Mouse (Mus musculus) urinary bladder, postnatal 4 days (tissue): ENCODE results near the gene Zfand3.

ENCODE experiments used
- DNase-seq, 2 experiments: peaks; one replicate each; pipeline ENCODE4 v3.0.0; 2021 to 2022; ENCODE audit warnings: low spot score in 2 of 2

Gene Zfand3

GRCm38 (mm10) chr17:30103005-30103404 lies 98.5 kb downstream of the Zfand3 start:
- no peak for DNase-seq

- DNase-seq, result no peak
Observed at GRCm38 (mm10) chr17:30103641-30104165, 99.2 kb downstream of the Zfand3 start.

DNA sequence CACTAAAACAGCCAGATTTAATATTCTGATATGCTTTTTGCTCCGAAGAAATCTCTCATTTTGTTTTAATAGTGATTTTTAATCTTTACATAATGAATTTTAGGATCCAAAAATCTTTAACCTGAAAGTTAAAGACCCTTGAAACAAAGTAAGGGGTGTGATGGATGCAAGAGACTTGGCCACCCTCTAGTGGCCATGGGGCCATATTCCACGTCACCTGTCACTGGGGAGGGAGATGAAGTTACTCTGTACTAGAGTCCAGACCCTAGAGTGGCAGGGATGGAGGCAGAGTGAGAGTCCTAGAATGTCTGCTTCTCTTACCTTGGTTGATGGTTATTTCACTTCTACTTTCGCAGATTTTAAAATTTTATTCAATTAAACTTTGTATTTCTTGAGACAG lies 100.8 kb downstream of the Zfand3 start:
- no peak for DNase-seq

DNA sequence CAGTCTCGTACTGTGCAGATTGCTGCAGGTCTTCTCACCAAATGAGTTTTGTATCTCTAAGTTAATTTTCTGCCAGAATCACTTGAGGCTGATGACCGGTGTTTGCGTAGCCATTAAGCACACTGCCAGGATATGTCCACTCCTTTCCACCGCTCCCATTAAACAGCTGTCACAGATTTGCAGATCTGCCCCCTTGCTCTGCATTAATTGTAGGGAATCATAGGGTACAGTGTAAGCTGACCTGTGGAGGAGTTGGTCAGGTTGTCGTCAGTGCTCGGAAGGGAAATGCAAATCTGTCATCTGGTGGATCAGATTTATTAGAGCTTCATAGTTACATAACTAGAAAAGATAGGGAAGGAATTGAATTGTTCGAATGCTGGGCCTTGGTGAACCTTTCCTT lies 106.1 kb downstream of the Zfand3 start:
- no peak for DNase-seq

DNA sequence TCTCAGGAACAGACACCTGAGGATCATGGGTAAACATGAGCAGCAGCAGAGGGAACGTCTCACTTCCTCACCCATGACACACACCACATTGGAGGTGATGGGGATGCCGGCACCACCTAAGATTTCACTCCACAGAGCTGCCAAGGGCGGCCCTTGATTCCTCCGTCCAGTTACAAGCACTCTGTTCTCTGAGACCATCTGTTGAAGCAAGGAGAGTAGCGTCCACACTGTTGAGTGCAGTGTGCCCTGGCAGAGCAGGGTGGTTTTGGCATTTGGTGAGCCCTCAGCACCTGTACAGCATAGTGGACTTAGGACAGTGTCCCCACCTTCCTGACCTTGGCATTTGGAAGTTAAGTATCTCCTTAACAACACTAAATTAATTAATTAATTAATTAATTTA lies 107.0 kb downstream of the Zfand3 start:
- no peak for DNase-seq

- no peak for DNase-seq
Observed at GRCm38 (mm10) chr17:30112080-30112479, 107.5 kb downstream of the Zfand3 start.

DNA sequence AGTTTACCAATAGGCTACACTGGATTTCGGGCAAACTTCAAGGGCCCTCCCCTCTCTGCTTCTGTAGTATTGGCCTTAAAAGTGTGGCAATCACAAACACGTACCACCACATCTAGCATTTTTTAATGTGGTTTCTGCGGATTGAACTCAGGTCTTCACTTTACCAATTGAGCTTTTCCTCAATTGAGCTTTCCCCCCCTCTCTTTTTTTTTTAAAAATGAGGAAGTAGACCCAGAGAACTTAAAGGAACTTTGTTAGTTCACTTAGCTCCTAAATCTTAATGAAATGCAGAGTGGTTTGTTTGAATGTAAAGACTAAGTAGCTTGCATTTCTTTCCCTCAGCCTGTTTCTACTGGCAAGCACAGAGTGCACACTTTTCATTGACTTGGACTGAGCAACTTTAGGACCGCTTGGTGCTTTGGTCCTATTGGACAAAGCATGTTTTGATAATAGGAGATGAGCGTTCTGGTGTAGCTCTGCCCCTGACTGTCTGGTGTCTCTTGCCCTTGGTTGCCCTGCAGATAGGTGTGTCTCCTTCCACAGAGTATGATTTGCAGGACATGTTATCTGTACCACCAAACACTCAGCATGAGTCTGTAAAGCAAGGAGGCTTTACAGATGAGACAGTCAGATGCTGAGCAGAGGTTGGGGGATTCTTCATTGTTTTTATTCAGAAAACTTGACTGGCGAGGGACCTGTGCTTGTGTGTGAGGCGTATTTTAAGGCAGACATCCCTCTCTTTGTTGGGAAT lies 108.2 kb downstream of the Zfand3 start:
- no peak for DNase-seq

GRCm38 (mm10) chr17:30114761-30115160 lies 110.2 kb downstream of the Zfand3 start:
- DNase-seq, result no peak

- DNase-seq, result no peak
Observed at GRCm38 (mm10) chr17:30116226-30116625, 111.7 kb downstream of the Zfand3 start.

- DNase-seq, result no peak
Observed at GRCm38 (mm10) chr17:30118036-30118435, 113.5 kb downstream of the Zfand3 start.

DNA sequence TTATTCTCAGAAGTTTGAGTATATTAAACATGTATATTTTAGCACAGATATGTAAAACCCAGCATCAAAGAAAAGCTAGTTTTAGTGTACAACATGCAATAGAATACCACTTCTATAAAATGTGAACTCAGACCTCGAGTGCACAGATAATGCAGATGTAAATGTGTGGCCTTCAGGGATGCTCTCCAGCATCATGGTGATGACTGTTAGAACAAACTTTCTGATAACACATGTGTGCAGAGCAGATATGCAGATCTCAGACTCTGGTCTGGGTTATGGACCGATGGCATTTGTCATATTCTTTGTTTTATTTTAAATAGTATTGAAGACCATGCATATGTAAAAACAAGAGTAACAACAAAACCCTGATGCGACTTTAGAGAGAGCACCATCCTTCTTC lies 117.7 kb downstream of the Zfand3 start:
- no peak for DNase-seq

GRCm38 (mm10) chr17:30128456-30128855 lies 123.9 kb downstream of the Zfand3 start:
- DNase-seq, result no peak

DNA sequence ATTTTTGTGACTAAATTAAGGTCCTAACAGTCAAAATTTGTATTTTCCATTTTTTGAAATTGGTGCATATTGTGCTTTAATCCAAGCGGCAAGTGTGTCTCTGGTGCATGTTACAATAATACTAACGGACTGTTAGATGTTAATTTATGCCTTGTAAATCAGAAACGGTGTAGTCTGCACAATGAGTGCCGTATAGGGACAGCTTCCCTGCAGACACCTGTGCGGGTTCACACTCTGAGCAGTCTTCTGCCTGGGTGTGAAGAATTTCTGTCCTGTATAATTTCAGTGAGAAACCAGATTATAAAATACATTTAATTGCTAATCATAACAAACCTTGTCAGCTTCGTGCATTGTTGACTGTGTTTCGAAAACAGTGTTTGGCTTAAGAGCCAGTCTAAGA lies 124.7 kb downstream of the Zfand3 start:
- no peak for DNase-seq

DNA sequence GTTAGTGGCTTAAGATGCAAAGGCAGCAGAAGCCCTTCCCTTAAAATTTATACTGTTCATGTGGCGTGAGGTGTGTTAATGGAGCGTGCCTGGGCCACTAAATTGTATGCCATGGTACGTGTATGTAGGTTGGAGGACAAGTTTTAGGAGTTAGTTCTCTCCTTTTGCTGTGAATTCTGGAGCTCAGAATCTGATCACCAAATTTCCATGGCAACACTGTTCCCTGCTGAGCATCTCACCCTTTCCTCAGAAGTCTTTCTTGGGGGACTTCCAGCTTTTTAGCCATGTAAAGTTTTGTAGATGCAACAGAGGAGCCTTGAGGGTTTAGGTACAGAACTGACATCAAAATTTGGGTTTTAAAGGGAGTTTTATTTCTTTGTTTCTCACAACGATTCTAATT lies 125.8 kb downstream of the Zfand3 start:
- no peak for DNase-seq

DNA sequence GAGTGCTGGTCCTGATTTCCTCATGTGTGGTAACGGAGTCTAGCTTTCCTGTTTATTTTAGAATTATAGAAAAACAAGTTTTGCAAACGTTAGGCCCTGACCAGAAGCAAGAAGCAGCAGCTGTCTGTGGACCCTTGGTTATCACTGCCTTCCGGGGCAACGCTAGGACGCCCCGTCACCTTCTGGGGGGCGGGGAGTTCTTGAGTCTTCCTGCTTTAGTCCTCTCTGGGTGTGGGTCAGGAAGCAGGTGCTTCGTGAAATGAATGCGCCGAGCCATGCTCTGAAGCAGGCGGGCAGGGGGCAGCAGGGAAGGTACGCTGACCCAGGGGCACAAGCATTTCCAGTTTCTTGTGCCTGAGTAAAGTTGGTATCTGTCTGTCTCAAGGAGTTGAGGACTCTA lies 129.1 kb downstream of the Zfand3 start:
- no peak for DNase-seq

GRCm38 (mm10) chr17:30134955-30135735 lies 130.6 kb downstream of the Zfand3 start:
- DNase-seq, result no peak

DNA sequence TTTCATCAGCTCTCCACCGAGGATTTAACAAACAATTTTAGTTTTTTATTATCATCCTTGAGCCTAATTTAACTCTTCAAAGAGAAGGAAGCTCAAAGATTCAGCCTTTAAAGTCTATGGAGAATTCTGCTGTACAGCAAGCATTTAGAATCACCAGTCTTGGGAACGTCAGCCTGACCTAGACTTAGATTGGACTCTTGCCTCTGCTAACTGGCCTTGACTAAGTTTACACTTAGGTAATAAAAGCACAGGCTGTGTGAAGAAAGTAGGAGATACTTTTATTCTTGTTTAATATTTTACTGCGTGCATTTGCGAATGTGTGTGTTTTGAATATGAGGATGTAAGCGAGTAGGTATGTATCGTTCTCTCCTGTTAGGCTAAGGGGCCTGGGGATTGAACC lies 131.4 kb downstream of the Zfand3 start:
- no peak for DNase-seq

- DNase-seq, result no peak
Observed at GRCm38 (mm10) chr17:30136684-30137083, 132.2 kb downstream of the Zfand3 start.

GRCm38 (mm10) chr17:30137115-30137514 lies 132.6 kb downstream of the Zfand3 start:
- no peak for DNase-seq

GRCm38 (mm10) chr17:30144114-30144513 lies 139.6 kb downstream of the Zfand3 start:
- DNase-seq, result no peak

- no peak for DNase-seq
Observed at GRCm38 (mm10) chr17:30145596-30146149, 141.1 kb downstream of the Zfand3 start.

DNA sequence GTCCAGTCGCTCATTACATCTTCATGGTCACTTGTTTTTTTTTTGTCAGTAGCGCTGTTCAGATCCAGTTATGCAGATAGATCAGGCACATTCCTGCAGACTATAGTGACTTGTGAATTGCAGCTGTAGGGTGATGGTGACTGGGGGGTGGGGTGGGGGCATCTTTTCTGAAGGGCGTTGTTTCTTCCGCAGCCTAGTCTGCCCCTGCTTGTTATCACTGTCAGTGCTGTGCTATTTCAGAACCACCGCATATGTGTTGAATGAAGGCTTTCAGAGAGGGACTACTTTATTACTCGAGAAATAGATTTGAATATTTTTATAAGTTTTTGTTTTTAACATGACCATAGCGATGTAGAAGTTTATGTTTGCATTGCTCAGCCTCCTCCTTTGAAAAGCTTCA lies 142.0 kb downstream of the Zfand3 start:
- DNase-seq, result no peak

DNA sequence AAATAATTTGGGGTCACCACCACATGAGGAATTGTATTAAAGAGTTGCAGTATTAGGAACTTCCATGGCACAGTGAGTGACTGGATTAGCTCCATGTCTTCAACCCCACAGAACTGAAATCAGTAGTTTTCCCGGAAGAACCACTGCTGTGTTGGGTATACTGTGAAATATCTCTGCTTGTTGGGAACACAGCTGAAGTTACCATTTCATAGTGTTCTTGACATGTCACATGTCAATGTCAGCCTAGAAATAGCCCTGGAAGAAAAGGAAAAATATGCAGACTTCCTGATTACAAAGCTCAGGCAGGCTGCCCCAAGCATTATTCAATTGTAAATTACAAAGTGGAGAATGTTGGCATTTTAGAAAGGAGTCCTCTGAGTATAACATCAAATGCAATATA lies 143.4 kb downstream of the Zfand3 start:
- no peak for DNase-seq
